ENCODE assay signal across 14 mouse cellular contexts in genomic region chr9:13533076-13533707, GRCm38 (mm10).
DNase-seq lines count a peak whose midpoint lies in the region; ATAC-seq lines count a peak whose summit lies in the region.
"Had no signal": no experiment of that assay in that cellular context is flagged by ENCODE, and none has a peak within 500 bp of the region (broad histone marks: within the 10 kb centered on the region; RNA-seq: fewer than 3 reads in every experiment).

No protein-coding gene starts in this region.

- no peak overlapping the region for H3K4me2 ChIP-seq in heart, embryonic 11.5 days
- no peak overlapping the region for H3K4me2 ChIP-seq in kidney, embryonic 16.5 days (replicated peaks; ENCODE audit: low read depth, low read length)
- H3K4me2 ChIP-seq: embryonic facial prominence, embryonic 13.5 days; forebrain, embryonic 13.5 days; limb, embryonic 12.5 days had no signal

- no peak overlapping the region for H3K27ac ChIP-seq in heart, embryonic 11.5 days (ENCODE audit: low read depth, low read length)
- H3K27ac ChIP-seq in kidney, embryonic 16.5 days (ENCODE audit: low read length) = peak overlapping the region; percentile 22; the same call in 1 of the 2 replicates
- H3K27ac ChIP-seq: embryonic facial prominence, embryonic 13.5 days; forebrain, embryonic 13.5 days; limb, embryonic 12.5 days had no signal

- WGBS in heart, embryonic 11.5 days (ENCODE audit: insufficient replicate concordance) = 73% methylated on average over 11 of the region's 11 CpGs
- 42% methylated on average over 11 of the region's 11 CpGs for WGBS in kidney, embryonic 16.5 days

- ATAC-seq in heart, embryonic 11.5 days (replicated peaks; ENCODE audit: insufficient number of reproducible peaks, low FRiP score, low TSS enrichment) = no peak
- 0 out of 2 replicates have a peak, but pooled peaks have one; percentile 35 for ATAC-seq in kidney, embryonic 16.5 days (ENCODE audit: low FRiP score, low TSS enrichment)

- peak; percentile 91 for DNase-seq in heart, adult 11 months
- DNase-seq in kidney, adult 9 months = no peak
- DNase-seq in Muller cell, postnatal 12 days (ENCODE audit: inconsistent ontology term) = peak; percentile 57
- DNase-seq in adrenal gland, adult 8-10 months = peak; percentile 18
- no peak for DNase-seq in retina, postnatal 1 day
- DNase-seq: heart, postnatal 36 days; lung, postnatal 36 days; right cerebral cortex, postnatal 4 days; thymus, postnatal 4 days had no signal

- no peaks in the 10 kb centered on the region for H3K27me3 ChIP-seq in heart, embryonic 11.5 days (ENCODE audit: control insufficient read depth, insufficient read depth, low read length)
- no peaks in the 10 kb centered on the region for H3K27me3 ChIP-seq in kidney, embryonic 16.5 days (ENCODE audit: insufficient read depth, low read length)
- H3K27me3 ChIP-seq: embryonic facial prominence, embryonic 13.5 days; forebrain, embryonic 13.5 days; limb, embryonic 12.5 days had no signal

- no peak overlapping the region for H3K9ac ChIP-seq in heart, embryonic 11.5 days (ENCODE audit: low read depth, low read length)
- H3K9ac ChIP-seq in kidney, embryonic 16.5 days (replicated peaks; ENCODE audit: low read length) = no peak overlapping the region
- H3K9ac ChIP-seq: embryonic facial prominence, embryonic 13.5 days; forebrain, embryonic 13.5 days; limb, embryonic 12.5 days had no signal

- H3K4me3 ChIP-seq in heart, embryonic 11.5 days (ENCODE audit: low read depth, low read length) = no peak overlapping the region
- no peak overlapping the region for H3K4me3 ChIP-seq in kidney, embryonic 16.5 days (ENCODE audit: low read length)
- H3K4me3 ChIP-seq: embryonic facial prominence, embryonic 13.5 days; forebrain, embryonic 13.5 days; limb, embryonic 12.5 days had no signal

- no peaks in the 10 kb centered on the region for H3K36me3 ChIP-seq in heart, embryonic 11.5 days (ENCODE audit: control insufficient read depth, insufficient read depth, low read length)
- 0 out of 2 replicates have a peak, but pooled peaks cover 2% of the 10 kb centered on the region for H3K36me3 ChIP-seq in kidney, embryonic 16.5 days (ENCODE audit: insufficient read depth, low read length)
- H3K36me3 ChIP-seq: embryonic facial prominence, embryonic 13.5 days; limb, embryonic 12.5 days had no signal

- H3K4me1 ChIP-seq in heart, embryonic 11.5 days (ENCODE audit: control insufficient read depth, insufficient read depth, low read length) = peaks cover 14% of the 10 kb centered on the region
- peaks cover 34% of the 10 kb centered on the region for H3K4me1 ChIP-seq in kidney, embryonic 16.5 days (ENCODE audit: insufficient read depth, low read length)

- H3K9me3 ChIP-seq in heart, embryonic 11.5 days (replicated peaks; ENCODE audit: control insufficient read depth, low read length) = no peaks in the 10 kb centered on the region
- peaks cover 9% of the 10 kb centered on the region for H3K9me3 ChIP-seq in kidney, embryonic 16.5 days (ENCODE audit: low read length)
- H3K9me3 ChIP-seq: forebrain, embryonic 13.5 days had no signal

Comparison
In these comparisons a context has a peak if more than half of its experiments do, and no peak if none do; other contexts are left out.
1. DNase-seq: peak in heart, adult 11 months (single experiment), Muller cell, postnatal 12 days (single experiment) and adrenal gland, adult 8-10 months (single experiment); none in kidney, adult 9 months (single experiment) and retina, postnatal 1 day (single experiment).